ENCODE assay signal across 9 mouse cellular contexts in the genomic region with DNA sequence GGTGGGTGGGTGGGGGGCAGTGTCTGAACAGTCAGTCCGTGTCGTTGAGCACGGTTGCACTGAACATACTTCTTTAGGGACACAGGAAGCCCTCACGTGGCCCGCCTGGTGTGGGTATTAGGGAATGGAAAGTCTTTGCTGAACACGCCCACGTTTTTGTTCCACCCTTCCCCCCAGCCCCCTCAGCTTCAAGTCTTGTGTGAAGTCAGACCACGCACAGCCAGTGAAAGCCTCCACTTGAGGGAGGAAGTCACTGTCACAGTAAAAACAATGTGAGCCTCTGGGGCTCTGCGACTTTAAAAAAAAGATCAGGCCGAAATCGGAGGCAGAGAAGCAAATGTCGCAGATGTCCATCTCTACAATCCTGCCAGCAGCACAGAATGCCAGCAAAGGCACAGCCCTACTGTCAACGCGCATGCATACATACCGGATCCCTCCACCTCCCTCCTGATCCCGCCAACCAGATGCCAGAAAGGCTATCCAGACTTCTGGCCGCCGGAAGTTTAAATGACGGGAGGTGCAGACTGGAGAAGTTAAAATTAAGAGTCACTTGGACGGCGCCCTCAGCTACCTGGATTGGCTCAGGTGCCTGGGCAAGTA. TPM values are rescaled to one million over a fixed set of nuclear protein-coding genes. Genes with fewer than 3 reads are reported as not detected.
DNase-seq lines count a peak whose midpoint lies in the region; ATAC-seq and TF ChIP-seq lines count a peak whose summit lies in the region.
"Had no signal": no experiment of that assay in that cellular context is flagged by ENCODE, and none has a peak within 500 bp of the region (broad histone marks: within the 10 kb centered on the region; RNA-seq: fewer than 3 reads in every experiment).

No protein-coding gene starts in this region.

- 4% methylated on average over 21 of the region's 21 CpGs for WGBS in forebrain, embryonic 12.5 days
- whole genome bisulfite sequencing in heart, embryonic 16.5 days, result 2% methylated on average over 21 of the region's 21 CpGs
- 4% methylated on average over 21 of the region's 21 CpGs for WGBS in liver, embryonic 13.5 days (ENCODE audit: insufficient replicate concordance)
- WGBS in neural tube, embryonic 11.5 days, result 7% methylated on average over 21 of the region's 21 CpGs
- WGBS in stomach, postnatal 0 days, result 3% methylated on average over 21 of the region's 21 CpGs

- peak overlapping the region; percentile 60 for H3K9ac ChIP-seq in forebrain, embryonic 12.5 days
- peak overlapping the region; percentile 70 for H3K9ac ChIP-seq in heart, embryonic 16.5 days (ENCODE audit: low read length)
- H3K9ac ChIP-seq in liver, embryonic 13.5 days, result peak overlapping the region; percentile 43
- peak overlapping the region; percentile 14 for H3K9ac ChIP-seq in neural tube, embryonic 11.5 days (ENCODE audit: low read length)
- H3K9ac ChIP-seq in stomach, postnatal 0 days (ENCODE audit: low read length), result peak overlapping the region; percentile 64

- H3K4me2 ChIP-seq in forebrain, embryonic 12.5 days, result peak overlapping the region; percentile 99
- peak overlapping the region; percentile 93 for H3K4me2 ChIP-seq in heart, embryonic 16.5 days (ENCODE audit: low read depth, low read length)
- peak overlapping the region; percentile 74 for H3K4me2 ChIP-seq in liver, embryonic 13.5 days
- peak overlapping the region; percentile 96 for H3K4me2 ChIP-seq in neural tube, embryonic 11.5 days (ENCODE audit: low read depth)
- peak overlapping the region; percentile 92 for H3K4me2 ChIP-seq in stomach, postnatal 0 days (replicated peaks; ENCODE audit: low read depth)

- H3K36me3 ChIP-seq in forebrain, embryonic 12.5 days (replicated peaks), result no peaks in the 10 kb centered on the region
- no peaks in the 10 kb centered on the region for H3K36me3 ChIP-seq in heart, embryonic 16.5 days (ENCODE audit: control insufficient read depth, insufficient read depth)
- no peaks in the 10 kb centered on the region for H3K36me3 ChIP-seq in liver, embryonic 13.5 days
- no peaks in the 10 kb centered on the region for H3K36me3 ChIP-seq in neural tube, embryonic 11.5 days (ENCODE audit: control insufficient read depth, insufficient read depth, low read length)
- no peaks in the 10 kb centered on the region for H3K36me3 ChIP-seq in stomach, postnatal 0 days (ENCODE audit: control insufficient read depth, insufficient read depth, low read length)
- H3K36me3 ChIP-seq: G1E had no signal

- DNase-seq in A20 (ENCODE audit: low read depth, low spot score), result peak; percentile 37
- peak; percentile 77 for DNase-seq in brain, embryonic 14.5 days (ENCODE audit: low read depth)
- DNase-seq in kidney, postnatal 25 days, result peak; percentile 89 to 96
- no peak for DNase-seq in liver, embryonic 13.5 days
- peak; percentile 55 for DNase-seq in neural tube, embryonic 11.5 days (ENCODE audit: low spot score)
- peak; percentile 73 for DNase-seq in stomach, postnatal 0 days (ENCODE audit: low spot score)

- peaks cover 29% of the 10 kb centered on the region for H3K27me3 ChIP-seq in forebrain, embryonic 12.5 days
- peaks cover 2% of the 10 kb centered on the region; the same call in 1 of the 2 replicates for H3K27me3 ChIP-seq in heart, embryonic 16.5 days (ENCODE audit: control insufficient read depth, insufficient read depth, low read length)
- peaks cover 52% of the 10 kb centered on the region for H3K27me3 ChIP-seq in liver, embryonic 13.5 days
- H3K27me3 ChIP-seq in neural tube, embryonic 11.5 days (ENCODE audit: control insufficient read depth, insufficient read depth, low read length), result no peaks in the 10 kb centered on the region
- H3K27me3 ChIP-seq in stomach, postnatal 0 days (ENCODE audit: control insufficient read depth, insufficient read depth, low read length), result no peaks in the 10 kb centered on the region

- H3K4me1 ChIP-seq in forebrain, embryonic 12.5 days, result peaks cover 9% of the 10 kb centered on the region; the same call in 1 of the 2 replicates
- peaks cover 19% of the 10 kb centered on the region for H3K4me1 ChIP-seq in heart, embryonic 16.5 days (ENCODE audit: control insufficient read depth, insufficient read depth, low read length)
- peaks cover 38% of the 10 kb centered on the region for H3K4me1 ChIP-seq in liver, embryonic 13.5 days (replicated peaks)
- peaks cover 4% of the 10 kb centered on the region; the same call in 1 of the 2 replicates for H3K4me1 ChIP-seq in neural tube, embryonic 11.5 days (ENCODE audit: control insufficient read depth, insufficient read depth, low read length)
- peaks cover 13% of the 10 kb centered on the region for H3K4me1 ChIP-seq in stomach, postnatal 0 days (replicated peaks; ENCODE audit: control insufficient read depth, insufficient read depth)

- TF ChIP-seq CTCF in brain, embryonic 14.5 days (IDR thresholded peaks at IDR 0.05; ENCODE audit: borderline replicate concordance, extremely low read depth, insufficient read depth, insufficient read length), result no peak
- no peak for TF ChIP-seq CTCF in stomach, postnatal 0 days (IDR thresholded peaks at IDR 0.05; ENCODE audit: low read depth)

- H3K27ac ChIP-seq in forebrain, embryonic 12.5 days, result no peak overlapping the region
- H3K27ac ChIP-seq in heart, embryonic 16.5 days (ENCODE audit: low read length), result peak overlapping the region; percentile 71
- H3K27ac ChIP-seq in liver, embryonic 13.5 days, result peak overlapping the region; percentile 19; the same call in 1 of the 2 replicates
- H3K27ac ChIP-seq in neural tube, embryonic 11.5 days (ENCODE audit: low read depth, low read length), result no peak overlapping the region
- peak overlapping the region; percentile 82 for H3K27ac ChIP-seq in stomach, postnatal 0 days (replicated peaks)

- peak; percentile 78 for ATAC-seq in forebrain, embryonic 12.5 days (ENCODE audit: low FRiP score)
- peak; percentile 73 for ATAC-seq in heart, embryonic 16.5 days (replicated peaks; ENCODE audit: extremely low read depth, insufficient read depth, low FRiP score)
- ATAC-seq in liver, embryonic 13.5 days (ENCODE audit: low read depth), result no peak
- ATAC-seq in neural tube, embryonic 11.5 days (ENCODE audit: insufficient read depth, low FRiP score, low TSS enrichment), result no peak
- ATAC-seq in stomach, postnatal 0 days (ENCODE audit: low FRiP score, low TSS enrichment), result peak; percentile 60

- no peak for TF ChIP-seq EP300 in stomach, postnatal 0 days (optimal IDR thresholded peaks at IDR 0.05)

- no peaks in the 10 kb centered on the region for H3K9me3 ChIP-seq in forebrain, embryonic 12.5 days
- no peaks in the 10 kb centered on the region for H3K9me3 ChIP-seq in heart, embryonic 16.5 days (replicated peaks; ENCODE audit: control insufficient read depth, low read length)
- H3K9me3 ChIP-seq in liver, embryonic 13.5 days (replicated peaks), result no peaks in the 10 kb centered on the region
- no peaks in the 10 kb centered on the region for H3K9me3 ChIP-seq in neural tube, embryonic 11.5 days (ENCODE audit: control insufficient read depth, low read length)
- H3K9me3 ChIP-seq in stomach, postnatal 0 days (ENCODE audit: control insufficient read depth, low read length), result no peaks in the 10 kb centered on the region
- H3K9me3 ChIP-seq: G1E had no signal

- peak overlapping the region; percentile 50 for H3K4me3 ChIP-seq in forebrain, embryonic 12.5 days (replicated peaks)
- H3K4me3 ChIP-seq in heart, embryonic 16.5 days (ENCODE audit: low read length), result peak overlapping the region; percentile 55
- H3K4me3 ChIP-seq in liver, embryonic 13.5 days (replicated peaks), result peak overlapping the region; percentile 53
- H3K4me3 ChIP-seq in neural tube, embryonic 11.5 days (ENCODE audit: low read depth, low read length), result peak overlapping the region; percentile 46
- peak overlapping the region; percentile 45 for H3K4me3 ChIP-seq in stomach, postnatal 0 days (ENCODE audit: low read depth, low read length)

- TF ChIP-seq POLR2A in brain, embryonic 14.5 days (IDR thresholded peaks at IDR 0.05; ENCODE audit: borderline replicate concordance, extremely low read depth, insufficient read depth, insufficient read length, poor library complexity, severe bottlenecking), result no peak

RNA-seq across cellular contexts. Expression of gene Ephx1, which starts 4.1 kb away (rescaled TPM):
- polyA plus RNA-seq in brain, embryonic 14.5 days (2012; rRNA removed), result 2.8 and 5.1 TPM in 2 replicates
- polyA plus RNA-seq in forebrain, embryonic 12.5 days (2016; fragmentation: Nextera tagmentation; extraction: Ambion mirVana), result 0.95 and 1.3 TPM in 2 replicates
- 10.3 and 11.3 TPM in 2 replicates for polyA plus RNA-seq in heart, embryonic 16.5 days (2015; fragmentation: Nextera tagmentation; extraction: Ambion mirVana)
- 3.5 and 3.7 TPM in 2 replicates for polyA plus RNA-seq in liver, embryonic 13.5 days (2015; fragmentation: Nextera tagmentation; extraction: Ambion mirVana)
- polyA plus RNA-seq in neural tube, embryonic 11.5 days (2014; fragmentation: Nextera tagmentation; extraction: Ambion mirVana), result 1.6 and 2.7 TPM in 2 replicates
- 30.0 and 32.2 TPM in 2 replicates for polyA plus RNA-seq in stomach, postnatal 0 days (2015; fragmentation: Nextera tagmentation; extraction: Ambion mirVana)
- polyA plus RNA-seq: G1E had no signal

RNA-seq across cellular contexts. Expression of gene 9130409I23Rik, which starts 34.4 kb away (rescaled TPM):
- polyA plus RNA-seq in brain, embryonic 14.5 days (2012; rRNA removed), result not detected in 2 replicates
- polyA plus RNA-seq in forebrain, embryonic 12.5 days (2016; fragmentation: Nextera tagmentation; extraction: Ambion mirVana), result not detected in 2 replicates
- polyA plus RNA-seq in heart, embryonic 16.5 days (2015; fragmentation: Nextera tagmentation; extraction: Ambion mirVana), result 0.12 TPM in 1 of 2 replicates, not detected in the other
- 0.09 TPM in 1 of 2 replicates, not detected in the other for polyA plus RNA-seq in liver, embryonic 13.5 days (2015; fragmentation: Nextera tagmentation; extraction: Ambion mirVana)
- not detected in 2 replicates for polyA plus RNA-seq in neural tube, embryonic 11.5 days (2014; fragmentation: Nextera tagmentation; extraction: Ambion mirVana)
- 0.28 and 0.72 TPM in 2 replicates for polyA plus RNA-seq in stomach, postnatal 0 days (2015; fragmentation: Nextera tagmentation; extraction: Ambion mirVana)
- polyA plus RNA-seq: G1E had no signal

Comparison
In these comparisons a context has a peak if more than half of its experiments do, and no peak if none do; other contexts are left out.
1. ATAC-seq: peak in forebrain, embryonic 12.5 days (single experiment), heart, embryonic 16.5 days (single experiment) and stomach, postnatal 0 days (single experiment); none in liver, embryonic 13.5 days (single experiment) and neural tube, embryonic 11.5 days (single experiment).
2. H3K27ac ChIP-seq: peak in heart, embryonic 16.5 days (single experiment), liver, embryonic 13.5 days (single experiment) and stomach, postnatal 0 days (single experiment); none in forebrain, embryonic 12.5 days (single experiment) and neural tube, embryonic 11.5 days (single experiment).
3. H3K9ac ChIP-seq: peak in every context shown above with its lines; median percentile 70 in heart, embryonic 16.5 days; 64 in stomach, postnatal 0 days; 60 in forebrain, embryonic 12.5 days; 43 in liver, embryonic 13.5 days; 14 in neural tube, embryonic 11.5 days.
4. Peak in every context shown above with its lines, with median percentiles within 50 percentile points of each other: H3K4me2 ChIP-seq and H3K4me3 ChIP-seq.